Mouse (Mus musculus): ENCODE data around the gene Ntng2.

Gene Ntng2

DNA sequence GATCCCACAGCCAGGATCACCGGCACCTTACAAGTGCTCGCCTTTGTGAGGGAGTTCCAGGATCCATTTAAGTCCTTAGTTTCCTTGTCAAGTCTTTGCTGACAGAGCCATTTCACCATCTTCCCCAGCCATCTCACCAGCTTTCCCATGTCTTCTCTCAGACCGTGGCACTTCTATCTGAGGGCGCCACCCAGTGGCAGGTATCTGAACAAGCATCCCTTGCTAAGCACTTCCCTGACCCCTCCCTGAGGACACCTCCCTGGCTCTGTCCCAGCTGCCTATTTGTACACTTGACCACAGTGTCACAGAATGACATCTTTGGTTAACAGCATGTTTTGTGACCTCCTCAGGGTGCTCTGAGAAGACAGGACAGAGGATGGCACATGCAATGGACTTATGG is 15.2 kb downstream of the Ntng2 start:
- DNase-seq (ENCODE audit: low spot score in 2 of 2), result peak in 1 of 2 experiments; percentile 25

DNA sequence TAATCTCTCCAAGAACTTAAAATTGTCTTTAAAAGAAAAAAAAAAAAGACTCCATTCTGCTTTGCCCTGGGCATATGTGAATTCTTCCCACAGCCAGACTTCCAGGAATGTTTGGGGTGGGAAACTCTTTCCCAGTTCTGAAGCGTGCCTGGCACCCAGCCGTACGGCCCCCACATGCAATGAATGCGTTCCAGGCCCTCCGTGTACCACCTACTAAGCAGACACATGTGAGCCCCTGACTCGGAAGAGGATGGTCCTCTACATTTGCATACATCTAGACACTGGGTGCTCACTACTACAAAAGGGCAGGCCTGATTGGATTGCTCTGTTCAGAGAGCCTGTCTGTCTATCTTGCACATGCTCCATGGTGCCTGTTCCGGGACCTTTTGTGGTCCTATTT is 17.0 kb downstream of the Ntng2 start:
- no peak for DNase-seq (ENCODE audit: low spot score in 2 of 2)

DNA sequence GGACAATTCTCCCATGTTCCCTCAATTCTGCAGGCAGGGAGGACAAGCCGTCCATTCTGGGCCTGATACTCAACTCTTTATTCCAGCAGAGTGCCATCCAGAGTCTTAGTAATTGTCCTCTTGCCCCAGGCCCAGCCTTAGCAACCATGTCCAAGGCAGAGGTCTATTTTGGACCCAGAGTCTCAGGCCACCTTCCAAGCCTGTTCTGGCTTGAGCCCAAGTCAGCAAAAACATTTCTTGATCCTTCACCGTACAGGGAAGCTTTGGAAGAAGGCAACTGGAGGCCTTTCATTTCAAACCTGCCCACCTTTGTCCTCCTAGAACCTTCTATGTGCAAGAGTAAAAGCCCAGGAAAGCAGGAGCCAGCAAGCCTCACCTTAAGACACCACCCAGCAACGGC is 17.8 kb downstream of the Ntng2 start:
- no peak for DNase-seq (ENCODE audit: low spot score in 2 of 2)

DNA sequence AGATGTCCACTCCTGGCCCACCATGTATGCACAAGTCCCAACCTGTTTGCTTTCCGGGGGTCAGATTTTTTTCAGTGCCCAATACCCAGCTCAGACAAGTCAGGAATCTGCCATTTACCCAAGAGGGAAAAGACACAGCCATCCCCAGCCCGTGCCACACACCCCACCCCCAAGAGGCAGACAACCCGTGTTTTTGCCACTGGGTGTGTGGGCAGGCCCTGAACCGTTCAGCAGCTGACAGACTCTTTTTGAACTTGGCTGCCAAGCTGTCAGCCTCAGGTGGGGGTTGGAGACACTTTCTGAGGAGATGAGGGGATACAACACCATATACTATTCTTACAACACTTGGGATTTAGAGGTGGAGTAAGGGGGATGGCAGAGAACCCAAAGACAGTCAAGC is 18.8 kb downstream of the Ntng2 start:
- no peak for DNase-seq (ENCODE audit: low spot score in 2 of 2)

DNA sequence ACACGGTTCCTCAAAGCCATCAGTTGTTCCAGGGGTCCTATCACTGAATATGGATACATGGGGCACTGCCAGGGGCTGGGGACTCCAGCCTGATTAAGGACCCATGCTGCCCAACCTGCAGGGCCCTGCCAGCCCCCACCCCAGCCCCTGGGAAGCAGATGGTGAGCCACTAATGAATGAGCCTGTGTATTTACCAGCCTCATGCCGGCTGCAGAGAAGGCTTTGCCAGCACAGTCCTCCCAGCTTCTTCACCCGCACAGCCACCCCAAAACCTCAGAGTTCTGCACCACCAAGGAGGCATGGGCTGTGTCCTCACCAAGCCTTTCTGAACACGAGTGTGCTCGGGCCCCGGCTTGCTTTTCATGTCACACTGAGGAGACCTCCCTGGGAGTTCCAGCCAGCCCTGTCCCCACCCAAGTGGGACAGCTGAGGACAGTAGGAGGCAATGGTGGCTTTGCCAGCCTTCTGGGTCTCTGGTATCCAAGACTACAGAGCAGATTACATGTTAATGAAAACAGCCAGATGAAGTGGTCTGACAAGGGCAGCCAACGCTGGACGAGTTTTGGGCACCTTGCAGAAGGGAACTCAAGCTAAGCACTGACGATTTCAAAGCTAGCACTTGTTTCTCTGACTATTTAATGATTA is 22.5 kb downstream of the Ntng2 start:
- no peak for DNase-seq (ENCODE audit: low spot score in 2 of 2)

DNA sequence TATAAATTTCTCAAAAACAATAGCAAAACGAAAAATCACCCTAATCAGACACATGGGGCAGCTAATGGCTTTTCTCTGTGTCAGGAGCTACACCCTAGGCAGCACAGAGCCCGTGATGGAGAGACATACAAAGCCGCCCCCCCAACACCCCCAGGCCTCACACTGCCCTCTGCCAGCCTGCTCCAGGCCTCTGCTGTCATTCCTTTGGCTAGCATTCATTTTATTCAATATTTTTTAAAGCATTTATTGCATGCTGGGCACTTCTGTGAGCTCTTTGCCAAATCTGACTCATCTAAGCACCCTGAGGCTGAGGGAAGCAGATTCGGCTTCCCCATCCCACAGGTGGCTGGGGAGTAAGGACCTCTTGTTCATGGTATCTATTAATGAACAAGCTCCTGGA is 26.1 kb downstream of the Ntng2 start:
- DNase-seq (ENCODE audit: low spot score in 2 of 2), result no peak

DNA sequence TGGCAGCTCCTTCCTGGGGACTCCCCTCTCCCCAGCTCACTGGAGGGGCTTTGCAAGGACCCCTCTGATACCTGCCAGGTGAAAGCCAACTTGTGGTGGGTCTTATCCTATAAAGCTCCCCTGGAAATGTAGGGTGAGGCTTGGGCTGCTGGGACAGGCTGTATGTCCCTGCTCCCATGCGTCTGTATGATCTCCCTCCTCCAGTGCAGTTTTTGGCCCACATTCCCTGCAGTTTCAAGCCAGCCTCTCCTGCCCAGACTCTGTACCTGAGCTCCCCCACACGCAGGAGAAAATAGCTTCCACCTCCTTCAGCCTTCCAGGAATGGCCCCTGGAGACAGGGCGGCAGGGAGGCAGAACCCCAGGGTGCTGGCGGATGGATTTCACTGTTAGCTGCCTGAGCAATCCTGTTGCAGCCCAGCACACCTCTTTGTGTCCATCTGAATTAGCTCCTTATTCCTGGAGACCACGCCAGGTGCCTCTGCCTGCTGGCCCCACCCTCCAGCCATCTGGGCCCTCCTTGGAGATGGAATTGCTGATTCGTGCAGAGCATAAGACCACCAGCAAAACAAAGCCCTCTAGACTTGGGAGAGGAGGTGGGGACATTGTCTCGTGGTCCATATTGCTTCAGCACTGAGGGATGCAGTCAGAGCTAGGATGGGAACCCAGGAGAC is 29.1 kb downstream of the Ntng2 start:
- DNase-seq (ENCODE audit: low spot score in 2 of 2), result no peak

DNA sequence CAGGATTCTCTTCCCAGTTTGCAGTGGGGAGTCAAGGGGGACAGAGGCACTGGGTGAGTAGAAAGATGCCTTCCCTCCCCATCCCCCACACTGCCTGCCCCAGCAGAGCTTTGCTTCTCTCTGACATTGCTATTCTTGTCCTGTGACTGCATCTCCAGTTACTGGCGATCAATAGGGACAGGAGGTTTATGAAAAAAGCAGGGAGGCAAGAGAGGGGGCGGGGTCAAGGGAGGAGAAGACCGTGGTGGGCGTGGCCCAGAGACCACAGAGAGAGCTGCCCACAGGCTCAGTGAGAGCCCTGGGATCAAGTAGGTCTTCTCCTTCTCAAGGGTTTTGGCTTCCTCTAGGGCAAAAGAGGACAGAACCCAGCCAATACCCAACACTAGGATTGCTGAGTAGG is 30.5 kb downstream of the Ntng2 start:
- DNase-seq (ENCODE audit: low spot score in 2 of 2), result no peak

DNA sequence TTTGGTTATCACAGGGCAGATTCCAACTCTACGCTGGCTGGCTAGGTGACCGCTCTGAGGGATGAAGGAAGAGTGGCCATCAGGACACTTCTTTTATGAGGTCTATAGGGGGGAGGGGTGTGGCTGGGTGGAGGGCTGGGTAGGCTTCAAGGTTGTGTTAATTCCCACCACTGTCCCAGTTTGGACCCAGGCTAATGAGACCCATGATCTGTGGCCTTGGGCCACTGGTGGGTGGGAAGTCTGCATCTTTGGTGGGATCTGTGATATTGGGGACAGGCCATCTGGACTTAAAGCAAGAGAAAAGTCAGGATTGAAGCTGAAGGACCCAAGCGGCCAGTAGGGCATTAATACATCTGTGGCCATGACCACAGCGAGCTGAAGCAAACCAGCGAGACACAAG is 34.0 kb downstream of the Ntng2 start:
- DNase-seq (ENCODE audit: low spot score in 2 of 2), result no peak

DNA sequence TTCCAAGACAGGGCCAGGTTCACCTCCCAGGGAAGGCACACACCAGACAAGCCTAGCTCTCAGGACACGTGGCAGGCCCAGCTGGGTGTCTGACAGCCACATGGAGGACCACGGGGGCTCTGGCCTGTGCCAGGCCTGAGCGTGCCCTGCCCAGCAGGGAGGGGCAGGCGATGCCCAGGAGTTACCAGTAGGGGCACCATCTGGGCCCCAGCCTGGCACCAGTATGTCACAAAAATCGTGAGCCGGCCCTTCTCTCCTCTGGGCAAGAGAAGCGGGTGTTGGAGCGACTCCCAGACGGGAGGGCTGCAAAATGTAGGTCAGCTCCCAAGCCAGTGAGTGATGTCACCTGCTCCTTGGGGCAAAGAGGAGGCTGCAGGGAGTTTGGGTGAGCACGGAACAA is 34.9 kb downstream of the Ntng2 start:
- no peak for DNase-seq (ENCODE audit: low spot score in 2 of 2)

DNA sequence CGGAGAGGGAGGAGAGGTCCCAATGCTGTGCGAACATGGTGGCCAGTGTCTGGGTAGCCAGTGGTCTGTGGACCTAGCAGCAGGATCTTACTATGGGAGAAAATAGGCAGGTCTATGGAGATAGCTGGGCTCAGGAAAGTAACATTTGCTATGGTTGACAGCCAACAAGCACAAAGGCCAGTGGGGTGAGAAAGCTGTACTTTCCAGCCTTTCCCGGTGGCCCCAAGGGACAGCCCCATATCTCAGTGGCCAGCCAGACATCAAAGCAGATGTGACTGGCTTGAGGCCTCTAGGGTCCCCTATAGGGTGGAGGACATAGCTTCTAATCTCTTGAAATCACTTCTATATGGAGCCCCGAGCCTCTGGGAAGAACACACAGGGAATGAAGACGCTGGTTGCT is 35.8 kb downstream of the Ntng2 start:
- no peak for DNase-seq (ENCODE audit: low spot score in 2 of 2)

DNA sequence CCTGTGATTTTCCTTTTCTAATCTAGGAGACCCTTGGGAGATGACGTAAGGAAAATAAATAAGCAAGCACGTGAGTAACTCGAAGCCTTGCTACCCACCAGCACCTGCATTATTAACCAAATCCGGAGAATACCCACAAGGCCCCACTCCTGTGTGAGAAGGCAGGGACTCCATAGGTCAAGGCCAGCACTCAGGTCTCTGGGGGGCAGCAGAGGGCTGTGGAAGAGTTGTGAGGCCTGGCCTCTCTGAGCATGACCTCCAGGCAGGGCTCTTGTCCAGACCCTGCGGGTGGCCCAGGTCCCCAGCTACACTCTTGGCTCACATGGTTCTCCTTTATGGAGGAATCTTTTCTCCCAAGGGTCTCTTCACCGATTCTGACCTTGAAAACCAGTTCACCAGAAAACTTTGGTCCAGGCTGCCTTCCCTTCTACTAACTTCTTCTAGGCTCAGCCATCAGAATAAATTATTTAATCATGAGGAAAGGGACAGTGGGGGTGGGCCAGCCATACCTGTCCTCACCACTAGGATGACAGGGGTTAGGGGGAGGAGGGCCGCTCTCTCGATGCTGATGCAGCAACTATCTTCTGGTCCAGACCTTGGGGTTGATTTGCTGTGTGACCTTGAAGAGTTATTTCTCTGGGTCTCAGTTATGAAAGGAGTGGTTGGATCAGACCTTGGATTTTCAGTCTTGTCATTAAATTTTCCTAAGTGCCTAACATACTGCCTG is 36.4 kb downstream of the Ntng2 start:
- DNase-seq (ENCODE audit: low spot score in 2 of 2), result no peak

DNA sequence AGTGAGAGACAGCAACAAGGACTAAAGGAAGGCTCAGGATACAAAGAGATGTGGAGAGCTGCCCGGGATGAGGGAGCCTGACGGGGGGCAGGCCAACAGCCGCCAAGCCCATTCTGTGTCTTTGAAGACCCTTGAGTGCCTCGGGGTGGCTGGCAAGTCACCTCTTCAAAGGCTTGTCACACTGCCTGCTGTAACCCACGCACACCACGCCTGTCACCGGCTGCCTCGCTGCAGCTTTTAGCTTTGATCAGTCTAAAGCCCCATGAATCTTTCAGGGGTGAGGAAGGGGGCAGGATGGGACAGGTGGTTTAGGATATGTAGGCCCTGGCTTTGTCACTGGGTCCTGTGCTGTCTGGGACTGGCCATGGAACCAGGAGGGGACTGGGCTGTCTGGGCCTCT is 46.6 kb downstream of the Ntng2 start:
- no peak for DNase-seq (ENCODE audit: low spot score in 2 of 2)

DNA sequence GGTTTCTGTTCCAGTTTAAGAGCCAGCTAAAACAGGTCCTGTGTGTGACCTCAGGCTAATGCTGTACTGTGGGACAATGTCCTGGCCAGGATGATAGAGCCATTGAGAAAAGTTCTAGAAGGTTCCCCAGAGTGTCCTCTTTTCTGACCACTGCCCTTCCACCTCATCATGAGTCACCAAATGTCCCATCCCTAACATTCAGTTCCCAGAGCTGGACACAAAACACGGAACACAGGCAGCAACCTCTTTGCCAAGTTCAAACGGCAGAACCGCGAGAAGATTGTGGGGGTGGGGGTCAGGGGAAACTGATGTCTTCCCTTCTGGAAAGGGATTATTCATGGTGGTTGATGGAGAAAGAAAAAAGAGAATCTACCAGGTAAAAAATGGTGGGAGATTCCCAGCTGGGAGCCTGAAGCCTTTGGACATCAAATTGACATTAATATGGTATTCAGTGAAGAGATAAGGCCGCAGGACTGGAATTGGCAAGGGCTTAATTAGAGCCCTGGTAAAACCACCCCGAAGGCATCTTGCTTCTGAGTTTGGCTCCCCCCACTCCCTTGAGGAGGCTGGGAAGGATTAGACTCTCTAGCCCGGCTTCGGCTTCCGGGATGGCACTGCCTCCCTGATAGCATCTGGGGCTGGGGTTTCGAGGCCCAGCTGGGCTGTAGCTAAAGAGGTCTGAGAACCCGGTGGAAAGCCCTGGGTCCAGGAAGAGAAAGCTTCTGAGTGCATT is 51.4 kb downstream of the Ntng2 start:
- DNase-seq (ENCODE audit: low spot score in 2 of 2), result no peak

DNA sequence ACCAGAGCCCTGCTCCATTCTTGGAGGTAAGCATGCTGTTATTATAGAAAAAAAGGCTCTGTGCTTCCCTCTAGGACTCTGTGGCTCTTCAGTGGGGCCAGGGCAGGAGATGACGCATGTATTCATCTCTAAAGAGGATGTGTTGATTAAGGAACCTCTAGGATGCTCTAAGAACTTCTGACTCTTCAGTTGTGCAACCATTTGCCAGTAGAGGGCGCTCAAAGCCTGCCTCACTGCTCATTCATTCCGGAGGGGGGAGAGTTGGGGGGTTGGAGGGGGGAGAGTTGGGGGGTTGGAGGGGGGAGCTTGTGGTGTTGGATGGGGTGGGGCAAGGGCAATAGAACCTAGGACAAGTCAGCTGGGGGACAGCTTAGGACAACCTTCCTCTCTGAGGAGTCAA is 52.9 kb downstream of the Ntng2 start:
- DNase-seq (ENCODE audit: low spot score in 2 of 2), result peak in 1 of 2 experiments; percentile 40

DNA sequence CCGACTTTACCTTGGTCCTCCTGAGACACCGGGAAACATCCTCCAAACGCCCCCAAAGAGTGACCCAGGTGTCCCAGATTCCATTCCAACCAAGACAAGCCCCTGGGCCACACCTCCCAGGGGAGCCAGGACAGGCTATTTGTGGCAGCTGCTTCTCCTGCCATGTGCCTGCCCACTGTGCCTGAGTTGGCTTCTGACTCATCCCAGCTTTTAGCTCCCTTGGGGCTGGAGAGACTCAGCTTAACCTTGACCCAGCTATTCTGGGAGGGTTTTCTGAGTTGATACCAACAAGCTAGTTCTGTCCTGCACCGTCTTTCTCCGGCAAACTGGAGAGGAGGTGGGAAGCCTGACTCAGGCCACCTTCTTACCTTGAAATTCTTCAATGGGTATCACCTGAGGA is 54.4 kb downstream of the Ntng2 start:
- no peak for DNase-seq (ENCODE audit: low spot score in 2 of 2)

DNA sequence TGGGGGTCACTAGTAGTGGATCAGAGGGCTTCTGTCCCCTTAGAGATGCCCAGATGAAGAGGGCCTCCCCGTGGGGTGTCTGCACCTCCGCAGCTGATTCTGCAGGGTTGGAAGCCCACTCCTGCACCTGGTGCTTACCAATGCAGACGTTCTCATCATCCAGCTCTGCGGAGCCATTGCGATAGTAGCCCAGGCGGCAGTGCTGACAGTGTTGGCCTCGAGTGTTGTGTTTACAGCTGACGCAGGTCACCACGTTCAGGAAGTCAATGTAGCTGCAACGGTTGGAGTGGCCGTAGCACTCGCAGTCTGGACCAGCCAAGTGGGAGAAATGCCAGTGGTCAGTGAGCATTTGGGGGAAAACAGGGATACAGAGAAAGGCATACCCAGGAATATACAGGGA is 56.0 kb downstream of the Ntng2 start:
- no peak for DNase-seq (ENCODE audit: low spot score in 2 of 2)

DNA sequence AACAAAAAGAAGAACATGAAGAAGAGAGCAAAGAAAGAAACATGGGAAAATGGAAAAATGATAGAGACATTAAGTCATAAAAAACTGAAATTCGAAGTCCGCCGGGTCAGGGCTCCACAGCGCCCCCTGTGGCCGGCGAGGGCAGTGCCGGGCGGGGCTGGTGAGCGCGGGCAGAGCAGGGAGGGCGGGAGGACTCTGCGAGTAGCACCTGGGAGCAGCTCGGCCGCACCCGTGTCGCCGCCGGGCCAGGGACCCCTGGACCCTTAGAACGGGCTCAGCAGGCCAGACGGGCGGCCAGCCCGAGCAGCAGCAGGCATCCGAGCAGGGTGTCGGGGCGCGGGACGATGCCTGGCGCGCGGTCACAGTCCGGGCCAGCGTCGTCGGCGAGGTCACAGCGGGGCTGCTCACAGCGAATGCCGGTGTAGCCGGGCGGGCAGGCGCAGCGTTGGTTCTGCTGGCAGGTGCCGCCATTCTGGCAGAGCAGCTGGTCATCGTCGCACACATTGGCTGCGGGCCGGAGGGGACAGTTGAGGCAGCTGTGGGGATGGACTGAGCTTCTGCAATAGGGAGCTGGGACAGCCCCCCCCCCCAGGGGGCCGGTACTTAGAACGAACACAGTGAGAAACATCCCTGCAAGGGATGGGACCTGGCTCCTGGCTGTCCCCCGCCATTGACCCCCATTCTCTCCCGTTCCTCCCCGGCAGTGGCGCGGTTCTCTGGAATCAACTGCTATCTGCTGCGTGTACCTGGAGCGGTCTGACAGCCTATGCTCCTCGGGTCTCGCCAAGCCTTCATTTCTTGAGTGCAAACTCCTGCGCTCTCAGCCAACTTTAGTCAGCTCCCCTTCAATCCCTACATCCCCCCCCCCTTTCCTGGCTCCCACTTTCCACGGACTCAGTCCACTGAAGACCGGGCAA is 58.0 kb downstream of the Ntng2 start:
- DNase-seq (ENCODE audit: low spot score in 2 of 2), result peak; percentile 58 to 76

DNA sequence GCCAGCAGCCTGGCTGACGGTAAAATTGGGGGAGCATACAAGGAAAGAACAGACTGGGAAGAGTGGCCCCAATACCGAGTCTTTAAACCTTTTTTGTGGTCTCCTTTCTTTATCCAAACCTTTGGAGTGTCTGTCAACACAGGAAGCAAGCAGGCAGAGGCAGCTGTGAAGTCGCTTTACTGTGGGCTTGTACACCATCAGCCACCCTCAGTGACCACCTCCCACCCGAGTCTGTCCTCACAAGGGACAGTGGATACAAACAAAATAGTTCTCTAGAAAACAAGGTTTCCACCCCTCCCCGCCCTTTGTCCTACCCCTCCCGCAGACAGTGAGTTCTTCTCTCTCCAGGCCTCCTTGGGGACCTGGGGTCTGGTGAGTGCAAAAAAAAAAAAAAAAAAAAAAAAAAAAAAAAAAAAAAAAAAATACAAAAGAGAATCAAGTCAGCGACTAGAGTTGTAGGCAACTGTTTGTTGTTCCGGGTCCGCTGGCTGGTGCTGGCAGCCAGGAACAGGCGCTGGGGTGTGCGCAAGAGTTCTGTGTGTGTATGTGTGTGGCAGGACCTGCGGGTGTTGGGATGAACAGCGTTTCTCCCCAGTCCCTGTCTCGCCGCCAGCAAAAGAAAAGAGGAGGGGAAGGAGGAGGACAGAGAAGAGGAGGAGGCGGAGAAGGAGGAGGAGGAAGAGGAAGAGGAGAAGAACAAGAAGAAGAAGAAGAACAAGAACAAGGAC is 58.8 kb downstream of the Ntng2 start:
- DNase-seq (ENCODE audit: low spot score in 2 of 2), result no peak

DNA sequence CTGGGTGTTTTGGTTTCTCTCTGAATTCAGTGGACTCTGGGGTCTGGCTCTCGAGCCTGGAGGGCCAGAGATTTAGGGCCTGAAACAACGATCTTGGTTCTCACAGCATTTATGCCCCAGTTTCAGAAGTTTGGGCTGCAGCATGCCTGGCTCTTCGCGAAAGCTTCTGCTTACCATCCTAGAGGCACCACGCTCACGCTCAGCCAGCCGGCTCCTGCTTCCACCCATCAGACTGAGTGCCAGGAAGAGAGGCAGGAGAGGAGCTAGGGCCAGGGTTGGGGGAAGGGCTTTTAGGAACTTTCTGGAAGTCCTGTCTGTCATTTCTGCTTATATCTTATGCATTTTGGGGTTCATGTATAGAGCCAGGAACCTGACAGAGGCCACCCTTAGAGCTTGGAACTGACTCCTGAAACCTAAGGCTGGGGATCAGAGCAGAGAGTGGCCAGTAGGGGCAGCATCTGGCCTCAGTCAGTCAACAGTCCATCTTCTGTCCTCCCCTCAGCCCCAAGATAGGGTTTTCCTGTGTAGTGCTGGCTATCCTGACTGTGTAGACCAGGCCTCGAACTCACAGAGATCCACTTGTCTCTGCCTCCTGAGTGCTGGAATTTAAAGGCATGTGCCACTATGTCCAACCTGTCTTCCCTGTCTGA is 60.1 kb downstream of the Ntng2 start:
- no peak for DNase-seq (ENCODE audit: low spot score in 2 of 2)
